Mouse (Mus musculus): Measurements from ENCODE around the gene Cacna1e.

DNA sequence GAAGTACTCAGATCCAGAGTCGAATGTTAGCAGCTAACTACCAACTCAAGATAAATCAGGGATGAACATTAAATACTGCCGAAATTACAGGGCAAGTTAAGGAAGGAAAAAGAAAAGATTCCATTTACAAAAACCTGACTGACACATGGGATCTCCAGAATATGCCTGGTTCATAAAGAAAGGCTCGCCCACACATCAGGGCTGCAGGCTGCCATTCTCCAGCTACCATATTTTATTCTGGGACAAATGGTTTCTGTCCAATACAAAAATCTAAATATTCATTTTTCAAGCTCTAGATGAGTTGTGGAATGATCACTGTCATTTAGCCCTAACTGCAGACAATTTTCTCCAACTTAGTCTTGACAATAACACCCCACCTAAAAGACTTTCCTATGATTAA, 301.8 kb downstream of the Cacna1e start:
- TF ChIP-seq CTCF (IDR thresholded peaks at IDR 0.05; ENCODE audit: low read depth, low read length) (no peak), GATA2 (IDR thresholded peaks at IDR 0.05; ENCODE audit: borderline replicate concordance, low read depth, low read length) (no peak), GATA1 (IDR thresholded peaks at IDR 0.05; ENCODE audit: borderline replicate concordance, low read length) (no peak), POLR2AphosphoS5 (IDR thresholded peaks at IDR 0.05; ENCODE audit: insufficient replicate concordance, low read depth, low read length) (no peak), TAL1 (conservative IDR thresholded peaks at IDR 0.05; ENCODE audit: low read depth, low read length) (no peak)
